Mouse (Mus musculus) hindlimb bud, embryonic 11.5 days (tissue): Measurements from ENCODE around the gene Urb1.

Experiments used
- DNase-seq: peaks from one replicate; pipeline ENCODE4 v3.0.0-alpha.2; 2012; ENCODE audit warnings: low read depth, low spot score; ENCODE audit errors: extremely low spot score

Gene Urb1

DNA sequence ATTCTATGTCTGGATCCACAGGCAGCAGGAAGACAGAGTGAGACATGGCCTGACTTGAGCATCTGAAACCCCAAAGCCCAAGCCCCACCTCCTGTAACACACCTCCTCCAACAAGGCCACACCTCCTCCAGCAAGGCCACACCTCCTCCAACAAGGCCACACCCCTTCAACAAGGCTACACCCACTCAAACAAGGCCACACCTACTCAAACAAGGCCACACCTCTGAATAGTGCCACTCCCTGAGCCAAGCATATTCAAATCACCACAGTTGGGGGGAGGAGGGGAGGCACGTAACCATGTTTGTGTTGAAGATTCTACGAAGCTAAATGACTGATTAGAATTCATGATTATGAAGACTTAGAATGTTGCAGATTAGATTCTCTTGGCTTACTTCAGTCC lies 108.7 kb downstream of the Urb1 start:
- no peak for DNase-seq
